Comparison of ENCODE assay signal across 20 mouse cellular contexts in the genomic region with DNA sequence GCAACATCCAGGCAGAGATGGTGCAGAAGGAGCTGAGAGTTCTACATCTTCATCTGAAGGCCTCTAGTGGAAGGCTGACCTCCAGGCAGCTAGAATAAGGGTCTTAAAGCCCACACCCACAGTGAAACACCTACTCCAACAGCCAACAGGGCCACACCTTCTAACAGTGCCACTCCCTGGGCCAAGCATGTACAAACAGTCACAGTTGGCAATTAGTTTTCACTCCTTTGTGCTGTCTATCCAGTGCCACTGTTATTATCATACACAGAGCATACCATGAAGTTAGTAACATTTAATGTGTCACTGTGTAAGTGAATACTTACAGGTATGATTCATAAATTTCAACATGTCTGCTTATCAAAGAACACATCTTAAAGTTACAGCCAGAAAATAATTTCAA.
DNase-seq lines count a peak whose midpoint lies in the region; ATAC-seq and TF ChIP-seq lines count a peak whose summit lies in the region.
"Had no signal": no experiment of that assay in that cellular context is flagged by ENCODE, and none has a peak within 500 bp of the region (broad histone marks: within the 10 kb centered on the region; RNA-seq: fewer than 3 reads in every experiment).

No protein-coding gene starts in this region.

- no peaks in the 10 kb centered on the region for H3K36me3 ChIP-seq in liver, embryonic 14.5 days (replicated peaks; ENCODE audit: control insufficient read depth, insufficient read depth, low read depth)
- H3K36me3 ChIP-seq in midbrain, embryonic 14.5 days (ENCODE audit: control insufficient read depth, insufficient read depth, low read length) = no peaks in the 10 kb centered on the region
- H3K36me3 ChIP-seq: embryonic facial prominence, embryonic 10.5 days; embryonic facial prominence, embryonic 12.5 days; forebrain, embryonic 10.5 days; forebrain, embryonic 12.5 days had no signal

- no peaks in the 10 kb centered on the region for H3K27me3 ChIP-seq in liver, embryonic 14.5 days (ENCODE audit: control insufficient read depth, insufficient read depth, low read length)
- no peaks in the 10 kb centered on the region for H3K27me3 ChIP-seq in midbrain, embryonic 14.5 days (ENCODE audit: control insufficient read depth, insufficient read depth, low read length)
- H3K27me3 ChIP-seq: embryonic facial prominence, embryonic 12.5 days; forebrain, embryonic 12.5 days had no signal

- H3K4me2 ChIP-seq in liver, embryonic 14.5 days (ENCODE audit: low read depth) = no peak overlapping the region
- no peak overlapping the region for H3K4me2 ChIP-seq in midbrain, embryonic 14.5 days (ENCODE audit: low read length)
- H3K4me2 ChIP-seq: embryonic facial prominence, embryonic 12.5 days; forebrain, embryonic 12.5 days had no signal

- H3K9ac ChIP-seq in liver, embryonic 14.5 days (replicated peaks) = no peak overlapping the region
- no peak overlapping the region for H3K9ac ChIP-seq in midbrain, embryonic 14.5 days (replicated peaks; ENCODE audit: low read length)
- H3K9ac ChIP-seq: embryonic facial prominence, embryonic 12.5 days; forebrain, embryonic 12.5 days had no signal

- no peak for TF ChIP-seq CTCF in liver, embryonic 14.5 days (IDR thresholded peaks at IDR 0.05; ENCODE audit: low read depth)

- ATAC-seq in liver, embryonic 14.5 days (ENCODE audit: insufficient read depth) = peak; percentile 53; the same call in 1 of the 2 replicates
- ATAC-seq in midbrain, embryonic 14.5 days (ENCODE audit: low FRiP score, low TSS enrichment) = no peak
- ATAC-seq: forebrain, embryonic 14.5 days; forebrain, embryonic 16.5 days had no signal

- no peak for TF ChIP-seq EP300 in liver, embryonic 14.5 days (IDR thresholded peaks at IDR 0.05; ENCODE audit: low read depth)

- no peak overlapping the region for H3K27ac ChIP-seq in liver, embryonic 14.5 days
- H3K27ac ChIP-seq in midbrain, embryonic 14.5 days (replicated peaks; ENCODE audit: low read depth, low read length) = no peak overlapping the region
- H3K27ac ChIP-seq: embryonic facial prominence, embryonic 10.5 days; embryonic facial prominence, embryonic 12.5 days; forebrain, embryonic 10.5 days; forebrain, embryonic 12.5 days had no signal

- DNase-seq in liver, embryonic 14.5 days (ENCODE audit: low read depth in 3 of 3, low spot score in 3 of 3) = no peak
- DNase-seq in liver = no peak
- DNase-seq in gonadal fat pad, adult 2 months (ENCODE audit: low read depth) = peak; percentile 6
- DNase-seq in midbrain, embryonic 14.5 days = no peak
- no peak for DNase-seq in testis, postnatal 14 days (ENCODE audit: low spot score)
- DNase-seq: adrenal gland, adult 2 months; adrenal gland, postnatal 10 days; adrenal gland, postnatal 25 days; cerebellum, adult 11 months; cerebellum, adult 18-20 months; cerebellum, adult 8-10 months; cerebellum, adult 9-11 months; cerebellum, postnatal 14 days; cerebellum, postnatal 36 days had no signal

- peaks cover 0 to 8% of the 10 kb centered on the region in 2 experiments; a peak in 2 of 4 replicates for H3K4me1 ChIP-seq in liver, embryonic 14.5 days (replicated peaks; ENCODE audit: control insufficient read depth in 2 of 2, insufficient read depth in 2 of 2, low read length in 1 of 2)
- no peaks in the 10 kb centered on the region for H3K4me1 ChIP-seq in midbrain, embryonic 14.5 days (ENCODE audit: control insufficient read depth, insufficient read depth, low read length)

- no peak overlapping the region for H3K4me3 ChIP-seq in liver, embryonic 14.5 days (ENCODE audit: insufficient read depth in 1 of 2, low read depth in 2 of 2, low read length in 2 of 2)
- no peak overlapping the region for H3K4me3 ChIP-seq in midbrain, embryonic 14.5 days (replicated peaks; ENCODE audit: low read depth, low read length)
- H3K4me3 ChIP-seq: embryonic facial prominence, embryonic 10.5 days; embryonic facial prominence, embryonic 12.5 days; forebrain, embryonic 10.5 days; forebrain, embryonic 12.5 days had no signal

- no peaks in the 10 kb centered on the region for H3K9me3 ChIP-seq in liver, embryonic 14.5 days (ENCODE audit: control insufficient read depth, low read length)
- no peaks in the 10 kb centered on the region for H3K9me3 ChIP-seq in midbrain, embryonic 14.5 days (ENCODE audit: control insufficient read depth, low read length)
- H3K9me3 ChIP-seq: embryonic facial prominence, embryonic 10.5 days; embryonic facial prominence, embryonic 12.5 days; forebrain, embryonic 10.5 days; forebrain, embryonic 12.5 days had no signal
